Mouse (Mus musculus) ES-CJ7 (cell line): ENCODE results near the gene Camk1d.

Source experiments
- DNase-seq: peaks from one replicate; pipeline ENCODE4 v3.0.0; 2011; ENCODE audit warnings: low read depth, low spot score

Gene Camk1d

DNA sequence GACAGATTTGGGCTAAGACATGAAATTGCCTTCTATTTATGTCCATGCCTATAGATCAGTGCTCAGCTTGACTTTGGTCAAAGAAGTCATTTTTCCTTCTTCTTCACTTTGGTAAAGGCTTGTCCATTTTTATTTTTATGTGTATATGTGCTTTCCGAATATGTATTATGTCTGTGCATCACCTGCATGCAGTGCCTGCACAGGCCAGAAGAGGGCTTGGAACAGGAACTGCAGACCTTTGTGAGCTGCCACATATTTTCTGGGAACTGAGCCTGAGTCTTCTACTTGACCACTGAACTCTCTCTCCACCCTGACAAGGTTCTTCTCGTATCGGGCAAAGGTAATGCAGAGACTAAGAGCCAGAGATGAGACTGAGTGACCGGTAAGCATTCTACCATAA is 236.1 kb downstream of the Camk1d start:
- peak; percentile 8 for DNase-seq

DNA sequence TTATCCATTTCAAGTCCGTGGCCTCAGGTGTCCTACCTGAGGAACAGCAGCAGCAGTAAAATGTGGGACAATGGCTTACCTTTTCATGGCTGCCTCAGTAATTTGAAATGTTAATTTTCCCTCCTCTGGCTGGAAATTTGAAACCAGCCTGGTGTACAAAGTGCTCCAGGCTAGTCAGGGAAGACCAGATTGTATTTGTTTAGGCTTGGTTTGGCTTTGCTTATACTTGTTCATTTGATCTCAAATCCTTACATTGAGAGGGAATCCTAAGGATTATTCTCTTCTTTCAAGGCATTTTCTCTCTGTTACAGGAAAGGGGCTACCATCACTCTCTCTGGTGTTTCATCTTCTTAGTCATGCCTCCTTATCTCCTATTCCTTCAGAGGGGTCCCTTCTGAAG is 236.8 kb downstream of the Camk1d start:
- DNase-seq, result no peak

DNA sequence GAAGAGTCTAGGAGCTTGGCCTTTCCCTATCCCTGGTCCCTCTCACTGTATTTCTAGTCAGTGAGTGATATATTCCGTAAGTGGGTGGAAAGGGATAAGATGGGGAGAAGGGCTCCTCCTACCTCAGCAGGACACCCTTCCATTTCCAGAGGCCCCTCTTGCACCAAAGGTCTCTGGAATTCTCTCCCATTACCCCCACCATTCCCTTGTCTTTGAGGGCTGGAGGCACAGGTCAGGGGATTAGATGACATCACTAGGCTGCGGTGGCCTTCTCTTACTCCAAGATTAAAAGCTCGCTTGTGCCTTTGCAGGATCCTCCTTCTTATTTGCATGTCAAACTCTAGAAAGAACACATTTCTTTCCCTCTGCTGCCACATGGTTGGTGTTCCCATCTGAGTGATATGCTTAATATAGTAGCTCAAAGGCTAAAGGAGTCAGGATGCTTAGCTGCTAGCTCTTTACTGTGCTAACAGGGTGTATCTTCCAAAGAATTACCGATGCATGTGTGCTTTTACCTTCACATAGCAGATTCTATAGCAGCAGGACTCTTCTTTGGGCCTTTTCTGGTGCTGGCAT is 244.9 kb downstream of the Camk1d start:
- no peak for DNase-seq

DNA sequence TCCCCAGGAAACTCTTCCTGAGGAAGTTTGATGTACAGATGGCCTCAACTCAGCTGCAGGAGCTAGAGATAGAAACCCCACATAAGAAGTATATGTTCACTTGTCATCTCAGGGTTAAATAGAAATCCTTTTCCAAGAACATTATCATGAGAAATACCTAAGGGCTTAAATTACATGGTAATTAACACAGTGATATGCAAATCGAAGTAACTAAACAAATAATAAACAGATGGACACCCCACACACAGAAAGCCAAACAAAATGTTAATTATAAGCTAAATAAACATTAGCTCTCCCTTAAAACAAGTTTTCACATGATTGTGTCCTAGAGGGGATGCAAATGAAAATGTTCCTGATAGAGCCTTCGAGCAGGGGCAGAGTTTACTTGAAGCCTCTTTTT is 246.8 kb downstream of the Camk1d start:
- DNase-seq, result no peak

DNA sequence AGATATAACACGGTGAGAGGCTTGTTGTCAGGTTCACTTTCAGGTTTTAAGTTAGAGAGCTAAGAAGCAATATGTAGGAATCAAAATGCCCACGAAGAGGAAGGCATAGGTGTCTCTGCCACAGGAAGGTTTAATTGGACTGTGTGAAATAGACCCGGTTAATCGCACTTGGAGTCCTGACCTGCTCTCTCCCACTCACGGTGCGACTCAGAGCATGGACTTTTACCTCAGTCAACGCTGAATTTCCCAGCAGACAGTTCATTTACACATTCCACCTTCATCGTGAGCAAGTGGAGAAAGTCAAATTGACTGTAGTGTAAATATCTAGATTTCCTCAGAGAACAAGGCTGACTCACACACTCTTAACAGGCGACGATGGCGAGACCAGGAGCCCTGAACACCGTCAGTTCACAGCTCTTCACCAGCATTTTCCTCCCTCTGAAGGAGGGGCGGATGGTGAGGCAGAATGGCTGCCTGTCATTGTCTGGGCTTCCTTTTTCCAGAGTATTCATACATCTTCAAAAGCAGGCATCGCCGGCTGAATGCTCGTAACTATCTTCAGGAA is 255.6 kb downstream of the Camk1d start:
- DNase-seq, result no peak

DNA sequence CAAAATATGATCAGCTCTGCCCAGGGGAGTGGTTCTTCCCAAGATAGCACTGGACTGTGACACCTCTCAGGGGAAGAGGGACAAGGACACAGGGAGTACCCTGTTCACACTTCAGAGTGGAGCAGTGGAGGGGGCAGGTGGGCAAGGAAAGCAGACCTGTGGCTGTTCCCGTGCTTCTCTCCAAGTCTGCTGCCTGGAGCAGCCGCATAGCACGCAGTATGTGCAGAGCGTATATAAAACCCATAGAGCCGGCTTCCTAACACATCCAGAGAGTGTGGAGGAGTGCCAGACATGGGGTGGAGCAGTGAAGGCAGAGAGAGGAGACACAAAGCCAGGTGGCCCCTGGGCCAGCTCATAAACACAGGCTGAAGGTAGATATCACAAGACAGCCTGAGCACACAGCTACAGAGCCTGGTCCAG is 256.2 kb downstream of the Camk1d start:
- DNase-seq, result no peak

DNA sequence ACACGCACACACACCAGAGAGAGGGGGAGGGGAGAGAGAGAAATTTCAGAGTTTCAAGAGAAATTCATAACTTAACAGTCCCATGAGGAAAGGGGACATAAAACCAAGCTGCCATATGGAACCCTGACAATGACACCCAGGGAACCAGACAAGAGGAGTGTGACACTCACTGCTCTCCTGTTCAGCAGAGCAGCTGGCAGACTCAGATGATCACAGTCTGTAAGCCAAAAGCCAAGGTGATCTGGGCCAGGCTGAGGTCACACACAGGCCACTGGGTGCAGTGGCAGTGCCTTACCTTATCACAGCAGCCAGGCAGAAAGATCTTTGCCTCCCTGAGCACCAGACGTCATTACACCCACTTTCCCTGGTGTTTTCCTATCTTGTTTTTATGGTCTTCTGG is 258.2 kb downstream of the Camk1d start:
- DNase-seq, result no peak

DNA sequence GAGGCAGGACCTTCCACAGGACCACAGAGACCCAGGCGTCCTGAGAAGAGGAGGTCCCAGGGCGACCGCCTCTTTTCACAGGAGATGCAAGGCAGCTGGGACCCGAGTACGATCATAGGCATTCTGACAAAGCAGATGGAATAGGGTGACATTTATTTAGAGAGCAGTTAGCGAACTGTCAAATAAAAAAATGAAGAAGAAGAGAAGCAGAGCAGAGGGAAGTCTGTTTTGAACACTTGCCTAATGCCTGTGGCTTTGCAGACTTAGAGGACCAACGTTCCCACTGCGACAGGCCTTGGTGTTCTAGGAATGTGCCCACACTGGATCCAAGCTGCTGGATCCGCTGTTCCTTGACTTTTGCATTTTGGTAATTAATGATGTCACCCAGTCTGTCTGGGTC is 259.5 kb downstream of the Camk1d start:
- no peak for DNase-seq

DNA sequence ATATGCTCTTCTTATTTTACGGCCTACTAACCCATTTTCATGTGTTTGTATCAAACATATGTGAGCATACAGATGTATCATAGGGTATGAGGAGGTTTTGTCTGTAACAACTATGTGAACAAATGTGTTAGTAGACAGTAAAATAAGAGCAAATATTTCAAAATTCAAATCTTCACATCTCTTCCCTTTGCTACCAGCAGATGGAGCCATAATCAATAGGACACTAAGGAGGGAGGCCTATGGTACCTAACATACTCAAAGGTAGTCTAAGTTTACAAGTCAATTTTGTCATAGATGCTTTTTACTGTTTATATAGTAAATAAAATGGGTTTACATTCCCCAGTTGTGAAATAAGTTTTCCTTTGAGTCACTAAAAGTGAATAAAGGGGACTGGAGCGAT is 262.7 kb downstream of the Camk1d start:
- DNase-seq, result peak; percentile 11

DNA sequence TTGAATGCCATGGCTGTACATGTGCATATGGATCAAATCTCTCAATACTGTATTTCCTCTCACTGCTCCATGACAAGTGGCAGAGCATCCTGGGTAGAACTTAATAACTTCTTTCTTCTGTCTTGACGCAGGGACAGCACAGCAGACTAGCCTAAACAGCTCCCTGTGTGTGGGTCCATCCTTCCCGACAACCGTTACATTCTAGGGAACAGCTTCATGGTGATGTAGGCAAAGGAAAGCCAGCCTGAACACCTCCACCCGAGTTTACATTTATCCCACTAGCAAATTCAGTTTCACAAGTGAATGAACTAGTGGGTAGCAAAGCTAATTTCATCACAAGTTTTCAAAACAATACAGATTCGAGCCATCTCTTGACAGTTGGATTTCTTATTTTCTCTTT is 269.0 kb downstream of the Camk1d start:
- DNase-seq, result no peak

DNA sequence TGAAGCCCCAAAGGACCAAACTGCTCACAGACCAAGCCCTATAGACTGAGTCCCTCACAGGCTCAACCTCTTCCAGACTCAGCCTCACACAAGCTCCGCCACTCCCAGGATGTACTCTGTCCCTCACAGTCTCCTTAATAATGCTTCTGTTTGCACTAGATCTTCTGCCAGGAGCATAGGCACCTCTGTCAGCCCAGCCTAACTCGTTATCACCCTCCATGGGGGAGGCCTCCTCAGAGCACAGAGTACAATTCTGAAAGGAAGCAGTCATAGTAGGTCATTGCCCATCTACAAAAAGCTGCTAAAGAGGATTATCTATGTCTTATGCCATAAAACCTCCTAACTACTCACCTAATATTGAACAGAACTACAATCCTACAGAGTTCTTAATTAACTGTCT is 276.6 kb downstream of the Camk1d start:
- no peak for DNase-seq

DNA sequence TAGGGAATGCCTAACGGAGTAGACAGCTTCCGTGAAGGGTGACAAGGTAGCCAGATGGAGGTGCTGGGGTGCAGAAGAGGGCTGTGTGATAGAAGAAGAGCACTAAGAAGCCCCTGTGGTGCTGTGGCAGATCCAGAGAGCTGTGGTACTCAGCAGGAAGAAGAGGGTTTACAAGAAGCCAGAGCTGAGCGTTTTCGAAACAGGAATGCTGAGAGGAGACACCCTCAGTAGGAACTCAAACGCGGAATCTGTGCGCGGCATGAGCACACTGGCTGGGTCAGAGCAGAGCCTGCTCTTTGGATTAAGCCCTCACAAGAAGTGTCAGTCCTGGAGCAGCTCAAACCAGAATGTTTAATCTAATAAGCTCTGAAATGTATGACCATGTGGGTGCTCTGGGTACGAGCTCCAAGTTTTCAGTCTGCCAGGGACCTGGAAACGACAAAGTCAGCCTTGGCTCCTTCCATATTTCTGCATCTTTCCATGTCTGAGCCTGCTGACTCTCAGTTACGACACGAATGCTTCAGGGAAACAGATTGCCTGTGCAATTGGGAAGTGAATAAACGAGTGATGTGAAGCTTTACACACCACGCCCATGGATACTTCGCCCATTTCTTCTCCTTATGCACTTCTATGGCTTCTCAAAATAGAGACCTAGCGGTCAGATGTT is 278.6 kb downstream of the Camk1d start:
- DNase-seq, result no peak

DNA sequence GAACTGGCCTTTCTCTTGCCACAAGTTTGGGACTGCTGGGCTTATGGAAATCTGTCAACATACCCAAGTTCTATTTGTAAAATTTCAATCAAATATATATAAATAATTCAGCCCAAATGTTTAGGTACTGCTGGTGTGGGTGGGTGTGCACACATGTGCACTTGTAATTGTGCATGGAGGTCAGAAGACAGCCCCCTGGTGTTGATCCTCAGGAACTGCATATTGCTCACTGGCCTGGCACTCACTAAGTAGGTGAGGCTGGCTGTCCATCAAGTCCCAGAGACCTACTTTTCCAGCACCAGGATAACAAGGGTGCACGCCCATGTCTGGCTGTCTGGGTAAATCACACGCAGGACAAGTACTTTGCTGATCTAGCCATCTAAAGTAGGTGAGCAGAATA is 283.0 kb downstream of the Camk1d start:
- peak; percentile 74 for DNase-seq

DNA sequence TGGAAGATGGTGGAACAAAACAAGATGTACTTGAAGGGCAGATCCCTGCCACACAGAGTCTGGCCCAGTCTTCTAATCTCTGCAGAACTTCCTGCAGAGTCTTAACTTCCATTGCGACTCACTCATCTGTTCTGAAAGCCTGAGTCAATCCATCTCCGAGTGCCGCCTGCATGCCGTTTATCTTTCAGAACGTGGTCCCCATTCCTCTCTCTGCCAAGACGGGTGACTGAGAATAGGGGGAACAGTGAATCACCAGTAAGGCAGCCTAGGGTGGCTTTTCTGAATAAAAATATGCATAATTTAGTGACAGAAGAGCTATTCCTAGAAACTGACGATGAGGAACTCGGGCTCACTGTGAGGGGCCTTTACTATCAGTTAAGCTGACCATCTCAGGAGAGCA is 284.4 kb downstream of the Camk1d start:
- DNase-seq, result no peak

DNA sequence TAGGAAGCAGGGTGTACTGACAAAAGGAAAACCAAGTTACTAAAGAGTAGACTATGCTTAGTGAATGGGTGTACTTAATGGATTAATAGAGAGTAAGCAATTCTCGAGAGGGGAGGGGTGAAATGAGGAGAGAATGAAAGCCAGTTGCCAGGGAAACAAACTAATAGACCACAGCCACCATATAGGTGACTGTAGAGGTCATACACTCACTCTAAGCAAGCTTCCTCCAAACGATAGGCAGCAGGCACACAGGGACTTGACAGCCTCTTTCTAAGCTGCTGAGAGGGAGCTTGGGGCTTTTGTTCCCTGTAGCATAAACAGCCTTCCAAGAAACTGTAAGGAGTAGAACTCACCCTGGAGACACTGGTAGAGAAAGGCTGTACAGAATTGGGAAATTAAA is 288.2 kb downstream of the Camk1d start:
- peak; percentile 35 for DNase-seq

DNA sequence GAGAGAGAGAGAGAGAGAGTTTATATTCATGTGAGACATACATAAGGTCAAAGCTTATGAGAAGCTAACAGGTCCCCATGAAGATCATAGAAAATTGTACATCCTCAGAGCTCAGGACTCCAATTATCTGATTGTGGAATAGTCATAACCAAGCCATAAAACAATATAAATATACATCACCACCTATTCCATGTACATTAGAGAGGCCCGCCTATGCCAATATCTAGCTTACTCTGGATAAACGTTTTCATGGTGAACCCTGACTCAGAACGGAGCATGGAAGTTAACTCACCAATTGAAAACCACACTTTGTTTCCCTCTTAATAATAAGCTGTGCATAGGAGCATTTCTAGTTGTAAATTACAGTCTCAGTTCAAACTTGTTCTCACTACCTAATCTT is 288.7 kb downstream of the Camk1d start:
- no peak for DNase-seq

DNA sequence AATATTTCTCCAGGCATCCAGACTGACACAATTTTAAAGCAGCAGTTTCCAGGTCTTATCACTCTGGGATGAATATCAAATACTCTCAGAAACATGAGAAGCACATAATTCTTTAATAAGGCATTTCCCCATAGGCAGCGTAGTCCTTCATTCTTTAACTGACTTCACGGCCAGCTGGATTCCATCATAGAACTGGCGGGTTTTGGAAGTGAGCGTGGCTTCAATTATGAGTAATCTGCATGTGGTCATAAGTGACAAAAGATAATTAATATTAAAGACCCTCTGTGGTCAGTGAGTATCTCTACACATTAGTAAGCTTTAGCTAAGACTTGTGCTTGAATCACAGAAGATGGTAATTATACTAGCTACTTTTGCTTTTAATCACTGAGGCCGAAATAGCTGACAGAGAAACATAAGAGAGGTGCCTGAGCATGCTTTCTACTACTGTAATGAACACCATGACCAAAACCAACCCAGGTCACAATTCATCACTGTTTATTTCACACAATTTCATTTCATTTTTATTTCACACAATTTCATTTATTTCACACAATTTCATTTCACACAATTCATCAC is 293.6 kb downstream of the Camk1d start:
- DNase-seq, result no peak

DNA sequence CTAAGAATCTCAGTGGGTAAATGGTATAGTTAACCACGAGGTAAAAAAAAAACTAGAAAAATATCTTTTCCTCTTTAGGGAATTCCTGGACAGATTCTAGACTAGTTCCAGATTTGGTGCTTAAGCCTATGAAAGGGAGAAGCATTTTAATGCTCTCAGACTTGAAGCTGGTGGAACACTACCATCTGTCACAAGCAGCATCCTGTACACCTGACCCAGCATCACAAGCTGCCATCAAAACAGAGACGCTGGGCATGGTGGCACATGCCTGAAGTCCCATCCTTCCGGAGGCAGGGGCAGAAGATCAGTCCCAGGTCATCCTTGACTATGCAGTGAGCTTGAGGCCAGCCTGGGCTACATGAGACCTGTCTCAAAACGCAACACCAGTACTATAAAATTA is 295.5 kb downstream of the Camk1d start:
- no peak for DNase-seq

DNA sequence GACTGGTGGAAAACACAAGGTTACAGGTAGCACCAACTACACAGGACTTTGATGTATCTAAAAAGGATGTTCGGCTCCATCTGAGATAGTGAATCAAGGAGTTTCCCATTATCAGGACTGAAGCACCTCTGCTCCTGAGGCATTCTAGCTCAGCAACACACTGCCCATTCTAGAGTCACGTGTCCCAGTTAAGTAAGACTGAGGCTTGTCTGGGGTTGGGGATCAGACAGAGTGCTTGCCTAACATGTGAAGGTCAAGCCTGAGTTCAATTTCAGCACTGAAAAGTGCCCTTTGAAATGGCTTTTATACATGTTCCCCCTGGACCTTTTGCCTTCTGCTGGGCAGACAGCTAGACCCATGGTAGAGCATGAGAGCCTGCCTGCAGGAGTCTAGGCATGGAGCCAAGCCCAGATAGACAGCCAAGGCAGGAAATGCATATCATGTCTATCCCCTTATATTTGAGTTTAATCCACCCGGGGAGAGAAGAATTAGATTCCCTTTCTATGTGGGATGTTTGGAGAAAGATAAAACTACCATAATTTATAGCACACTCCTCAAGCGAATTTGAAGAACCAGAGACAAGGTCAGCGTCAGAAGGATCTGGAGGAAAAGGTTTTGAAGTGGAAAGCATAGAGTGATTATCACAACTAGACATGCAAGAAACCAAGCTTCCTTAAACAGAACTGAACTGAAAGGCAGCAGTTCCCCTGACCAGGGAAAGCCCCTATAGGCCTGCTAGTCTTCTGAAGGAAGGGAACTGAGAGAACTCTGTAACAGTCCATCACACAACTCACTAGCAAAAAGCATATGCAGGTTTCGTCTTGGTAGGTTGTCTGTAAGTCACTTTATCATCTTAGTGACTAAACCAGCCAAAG is 296.9 kb downstream of the Camk1d start:
- no peak for DNase-seq

DNA sequence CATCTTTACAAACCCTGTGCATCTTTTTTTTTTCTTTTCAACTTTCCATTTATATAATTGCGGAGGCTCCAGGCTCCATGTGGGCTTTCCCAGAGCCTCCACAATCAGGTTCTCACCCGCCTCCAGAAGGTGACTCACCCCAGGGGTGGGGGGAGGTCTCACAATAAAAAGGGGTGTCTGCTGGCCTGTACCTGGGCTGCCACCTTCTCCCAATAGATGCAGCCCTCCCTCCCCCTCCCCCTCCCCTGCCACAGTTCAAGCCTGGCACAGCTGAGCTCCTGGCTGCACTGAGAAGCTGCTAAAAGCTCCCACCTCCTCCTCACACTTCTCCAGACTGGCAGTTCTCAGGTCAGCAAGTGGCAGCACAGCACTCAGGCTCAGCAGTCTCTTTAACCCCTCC is 302.5 kb downstream of the Camk1d start:
- DNase-seq, result no peak

DNA sequence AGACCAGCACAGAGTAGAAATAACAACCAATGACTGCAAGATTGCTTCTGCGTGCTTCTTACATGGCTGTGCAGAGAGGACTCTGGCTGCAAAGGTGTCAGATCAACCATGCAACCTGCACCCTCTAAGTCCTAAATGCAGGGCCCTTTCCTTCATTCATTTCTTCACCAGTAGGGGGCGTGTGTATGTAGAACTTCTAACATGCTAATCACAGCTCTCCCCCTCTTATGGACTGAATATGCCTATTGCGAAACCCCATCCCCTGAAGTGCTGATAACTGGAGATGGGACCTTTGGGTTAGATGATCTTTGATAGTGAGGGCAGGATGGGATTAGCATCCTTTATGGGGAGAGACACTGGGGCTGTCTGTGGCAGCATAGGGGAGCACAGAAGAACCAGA is 310.5 kb downstream of the Camk1d start:
- DNase-seq, result peak; percentile 64

DNA sequence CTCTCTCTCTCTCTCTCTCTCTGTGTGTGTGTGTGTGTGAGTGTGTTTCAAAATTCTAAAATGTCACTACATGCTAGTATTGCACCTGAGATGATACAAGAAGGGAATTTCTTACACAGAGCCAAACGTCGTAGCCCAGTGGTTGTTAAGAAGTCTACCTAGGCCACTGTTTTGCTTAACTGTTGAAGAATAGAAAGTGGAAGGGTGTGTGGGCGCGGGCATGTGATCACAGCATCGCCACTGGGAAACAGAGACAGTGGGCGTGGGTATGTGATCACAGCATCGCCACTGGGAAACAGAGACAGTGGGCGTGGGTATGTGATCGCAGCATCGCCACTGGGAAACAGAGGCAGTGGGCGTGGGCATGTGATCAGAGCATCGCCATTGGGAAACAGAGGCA is 312.3 kb downstream of the Camk1d start:
- DNase-seq, result no peak
